ENCODE assay signal across 12 mouse cellular contexts in genomic region chr16:92952336-92953097, GRCm38 (mm10).
DNase-seq lines count a peak whose midpoint lies in the region; ATAC-seq and TF ChIP-seq lines count a peak whose summit lies in the region.
"Had no signal": no experiment of that assay in that cellular context is flagged by ENCODE, and none has a peak within 500 bp of the region (broad histone marks: within the 10 kb centered on the region; RNA-seq: fewer than 3 reads in every experiment).

No protein-coding gene starts in this region.

- 0 out of 2 replicates have a peak overlapping the region, but pooled peaks have one; percentile 29 for H3K27ac ChIP-seq in heart, embryonic 13.5 days (replicated peaks)
- H3K27ac ChIP-seq in liver, embryonic 11.5 days (ENCODE audit: low read depth, low read length), result no peak overlapping the region
- H3K27ac ChIP-seq: forebrain, embryonic 13.5 days had no signal

- TF ChIP-seq CTCF in brain, embryonic 14.5 days (IDR thresholded peaks at IDR 0.05; ENCODE audit: borderline replicate concordance, extremely low read depth, insufficient read depth, insufficient read length), result no peak

- no peak for TF ChIP-seq POLR2A in brain, embryonic 14.5 days (IDR thresholded peaks at IDR 0.05; ENCODE audit: borderline replicate concordance, extremely low read depth, insufficient read depth, insufficient read length, poor library complexity, severe bottlenecking)

- H3K9me3 ChIP-seq in heart, embryonic 13.5 days, result no peaks in the 10 kb centered on the region
- no peaks in the 10 kb centered on the region for H3K9me3 ChIP-seq in liver, embryonic 11.5 days (ENCODE audit: control insufficient read depth, low read length)
- H3K9me3 ChIP-seq: forebrain, embryonic 13.5 days had no signal

- H3K9ac ChIP-seq in heart, embryonic 13.5 days, result no peak overlapping the region
- H3K9ac ChIP-seq in liver, embryonic 11.5 days (ENCODE audit: low read depth, low read length), result no peak overlapping the region
- H3K9ac ChIP-seq: forebrain, embryonic 13.5 days had no signal

- H3K4me2 ChIP-seq in heart, embryonic 13.5 days, result no peak overlapping the region
- no peak overlapping the region for H3K4me2 ChIP-seq in liver, embryonic 11.5 days
- H3K4me2 ChIP-seq: forebrain, embryonic 13.5 days had no signal

- H3K4me3 ChIP-seq in heart, embryonic 13.5 days, result no peak overlapping the region
- no peak overlapping the region for H3K4me3 ChIP-seq in liver, embryonic 11.5 days (ENCODE audit: low read depth, low read length)
- H3K4me3 ChIP-seq: forebrain, embryonic 13.5 days had no signal

- peaks cover 31% of the 10 kb centered on the region for H3K27me3 ChIP-seq in heart, embryonic 13.5 days (replicated peaks)
- no peaks in the 10 kb centered on the region for H3K27me3 ChIP-seq in liver, embryonic 11.5 days (replicated peaks; ENCODE audit: control insufficient read depth, insufficient read depth, low read length)
- H3K27me3 ChIP-seq: forebrain, embryonic 13.5 days had no signal

- peak; percentile 12 for DNase-seq in layer of hippocampus, adult 9-11 months
- no peak for DNase-seq in layer of hippocampus, postnatal 14 days (ENCODE audit: low spot score in 2 of 2)
- DNase-seq in brain, embryonic 14.5 days (ENCODE audit: low read depth), result peak; percentile 6
- DNase-seq in right cerebral cortex, postnatal 10 days (ENCODE audit: low spot score in 2 of 2), result peak; percentile 32 to 35
- no peak for DNase-seq in liver, embryonic 11.5 days (ENCODE audit: low spot score)
- DNase-seq in cerebellum, adult 11-12 months, result no peak
- DNase-seq in ovary, adult 18-20 months (ENCODE audit: low spot score), result no peak
- DNase-seq: cerebellum, adult 18-20 months; kidney, adult 18-20 months had no signal

- H3K4me1 ChIP-seq in heart, embryonic 13.5 days, result peaks cover 36% of the 10 kb centered on the region
- H3K4me1 ChIP-seq in liver, embryonic 11.5 days (replicated peaks; ENCODE audit: control insufficient read depth, insufficient read depth, low read length), result no peaks in the 10 kb centered on the region
- H3K4me1 ChIP-seq: forebrain, embryonic 13.5 days had no signal

- no peaks in the 10 kb centered on the region for H3K36me3 ChIP-seq in heart, embryonic 13.5 days
- H3K36me3 ChIP-seq in liver, embryonic 11.5 days (ENCODE audit: control insufficient read depth, insufficient read depth, low read length), result no peaks in the 10 kb centered on the region

- 57% methylated on average over 7 of the region's 7 CpGs for WGBS in heart, embryonic 13.5 days
- WGBS in liver, embryonic 11.5 days, result 72% methylated on average over 7 of the region's 7 CpGs

- ATAC-seq in heart, embryonic 13.5 days (ENCODE audit: extremely low read depth, insufficient number of reproducible peaks, low FRiP score, low TSS enrichment), result no peak
- ATAC-seq in liver, embryonic 11.5 days (replicated peaks; ENCODE audit: low FRiP score), result no peak
- ATAC-seq: forebrain, embryonic 13.5 days; midbrain, embryonic 16.5 days had no signal

Comparison
In these comparisons a context has a peak if more than half of its experiments do, and no peak if none do; other contexts are left out.
1. DNase-seq: peak in layer of hippocampus, adult 9-11 months (single experiment), brain, embryonic 14.5 days (single experiment) and right cerebral cortex, postnatal 10 days (2 of 2); none in layer of hippocampus, postnatal 14 days (0 of 2), liver, embryonic 11.5 days (single experiment), cerebellum, adult 11-12 months (single experiment) and ovary, adult 18-20 months (single experiment).